35 mouse cellular contexts compared by ENCODE assay signal in the genomic region with DNA sequence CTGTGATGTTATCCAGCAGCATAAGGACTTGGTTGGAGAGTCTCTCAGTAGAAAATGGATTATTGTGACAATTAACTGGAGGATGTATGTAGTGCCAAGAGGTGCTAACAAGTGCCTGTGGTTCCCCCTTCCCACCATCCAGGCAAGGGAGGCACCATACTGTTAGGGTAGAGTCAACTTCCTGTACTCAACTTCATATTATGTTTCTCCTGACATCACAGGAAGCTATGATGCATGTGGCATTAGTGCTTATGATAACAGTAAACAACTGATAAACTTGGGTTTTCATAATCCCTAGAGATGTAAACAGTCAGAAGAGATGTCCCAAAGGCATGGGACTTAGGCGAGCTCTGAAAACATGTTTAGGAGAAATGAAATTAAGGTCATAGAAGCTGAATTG.
"Had no signal": no experiment of that assay in that cellular context is flagged by ENCODE, and none has a peak within 500 bp of the region (broad histone marks: within the 10 kb centered on the region; RNA-seq: fewer than 3 reads in every experiment).

No protein-coding gene starts in this region.

- H3K4me2 ChIP-seq: heart, embryonic 11.5 days; heart, embryonic 12.5 days; heart, embryonic 13.5 days; heart, embryonic 15.5 days; hindbrain, embryonic 12.5 days; hindbrain, embryonic 13.5 days; hindbrain, embryonic 14.5 days; hindbrain, embryonic 15.5 days; intestine, embryonic 15.5 days; kidney, embryonic 15.5 days had no signal

- H3K9me3 ChIP-seq: heart, embryonic 10.5 days; heart, embryonic 12.5 days; heart, embryonic 13.5 days; heart, embryonic 15.5 days; hindbrain, embryonic 10.5 days; hindbrain, embryonic 12.5 days; hindbrain, embryonic 13.5 days; hindbrain, embryonic 15.5 days; intestine, embryonic 15.5 days; kidney, embryonic 15.5 days had no signal

- H3K27ac ChIP-seq: heart, embryonic 10.5 days; heart, embryonic 13.5 days; heart, embryonic 15.5 days; hindbrain, embryonic 10.5 days; hindbrain, embryonic 12.5 days; hindbrain, embryonic 13.5 days; hindbrain, embryonic 14.5 days; hindbrain, embryonic 15.5 days; hindbrain, postnatal 0 days; intestine, embryonic 15.5 days; kidney, embryonic 15.5 days; kidney, postnatal 0 days; layer of hippocampus, adult 2 months had no signal

- H3K36me3 ChIP-seq: heart, embryonic 10.5 days; heart, embryonic 12.5 days; heart, embryonic 13.5 days; heart, embryonic 15.5 days; hindbrain, embryonic 10.5 days; hindbrain, embryonic 12.5 days; hindbrain, embryonic 13.5 days; hindbrain, embryonic 15.5 days; intestine, embryonic 15.5 days; kidney, embryonic 15.5 days had no signal

- ATAC-seq: hindbrain, embryonic 16.5 days; hindbrain, postnatal 0 days; inflammation-experienced regulatory T-cells, adult 6 months; intestine, embryonic 15.5 days; intestine, embryonic 16.5 days; intestine, postnatal 0 days had no signal

- H3K4me1 ChIP-seq: heart, embryonic 10.5 days; heart, embryonic 12.5 days; heart, embryonic 13.5 days; heart, embryonic 15.5 days; hindbrain, embryonic 10.5 days; hindbrain, embryonic 15.5 days; intestine, embryonic 15.5 days; kidney, embryonic 15.5 days had no signal

- H3K9ac ChIP-seq: heart, embryonic 12.5 days; heart, embryonic 13.5 days; heart, embryonic 15.5 days; hindbrain, embryonic 12.5 days; hindbrain, embryonic 13.5 days; hindbrain, embryonic 14.5 days; hindbrain, embryonic 15.5 days; intestine, embryonic 15.5 days; kidney, embryonic 15.5 days had no signal

- H3K4me3 ChIP-seq: heart, embryonic 10.5 days; heart, embryonic 12.5 days; heart, embryonic 13.5 days; heart, embryonic 15.5 days; hindbrain, embryonic 10.5 days; hindbrain, embryonic 12.5 days; hindbrain, embryonic 13.5 days; hindbrain, embryonic 15.5 days; intestine, embryonic 15.5 days; kidney, embryonic 15.5 days; layer of hippocampus, adult 2 months had no signal

- DNase-seq: heart, postnatal 10 days; heart, postnatal 14 days; heart, postnatal 36 days; heart, postnatal 4 days; kidney, adult 11 months; kidney, adult 18-20 months; kidney, adult 2 months; kidney, adult 8-10 months; kidney, adult 9 months; kidney, postnatal 10 days; kidney, postnatal 14 days; kidney, postnatal 25 days; kidney, postnatal 36 days; kidney, postnatal 4 days; layer of hippocampus, adult 9-11 months; layer of hippocampus, postnatal 36 days had no signal

- H3K27me3 ChIP-seq: heart, embryonic 12.5 days; heart, embryonic 13.5 days; heart, embryonic 15.5 days; hindbrain, embryonic 12.5 days; hindbrain, embryonic 13.5 days; hindbrain, embryonic 15.5 days; intestine, embryonic 15.5 days; kidney, embryonic 15.5 days had no signal
